Mouse (Mus musculus) neutrophil, adult 65 days (primary cell): Measurements from ENCODE around the gene Olfr106-ps. TPM values are rescaled to one million over a fixed set of nuclear protein-coding genes. Genes with fewer than 3 reads are reported as not detected.

Source experiments
- total RNA-seq: library from RNA; stranded (reverse); gene quantifications from 2 replicates; pipeline ENCODE4 v1.2.4, GENCODE M21; 2023

The Olfr106-ps gene
- not detected in 2 replicates for total RNA-seq

DNA sequence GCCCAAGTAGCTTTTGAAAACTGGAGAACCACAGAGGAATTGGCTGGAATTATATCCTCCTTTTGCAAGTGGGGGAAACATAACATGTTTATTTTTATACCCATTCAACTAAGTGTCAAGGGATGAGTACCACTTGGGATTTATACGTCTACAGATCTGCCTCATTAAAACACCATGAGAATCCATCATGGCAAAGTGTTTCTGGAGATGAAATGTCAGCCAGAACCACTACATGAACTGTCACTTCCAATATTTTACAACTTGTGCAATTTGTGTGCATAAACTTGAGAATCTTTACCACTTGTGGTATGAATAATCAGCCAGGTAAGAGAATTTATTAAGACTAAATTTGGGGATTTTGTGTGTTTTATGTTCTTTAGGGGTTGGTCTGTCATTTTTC lies at the start of gene Olfr106-ps:
Gene Olfr106-ps, plus strand, starts transcription at position 301 of the 400 bp plus-strand sequence.

DNA sequence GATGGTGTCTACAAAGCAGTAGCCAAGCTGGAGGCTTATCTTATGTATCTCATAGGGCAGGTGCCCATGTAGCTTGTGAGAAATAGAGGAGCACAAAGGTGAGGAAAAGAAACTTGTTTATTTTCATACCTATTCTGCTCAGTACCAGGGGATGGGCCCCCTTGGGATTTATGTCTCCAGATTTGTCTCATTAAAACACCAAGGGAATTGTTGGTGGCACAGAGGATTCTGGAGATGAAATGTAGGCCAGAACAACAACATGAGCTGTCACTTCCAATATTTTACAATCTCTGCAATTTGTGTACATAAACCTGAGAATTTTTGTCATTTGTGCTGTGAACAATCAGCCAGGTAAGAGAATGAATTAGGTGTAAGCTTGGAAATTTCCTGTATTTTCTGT lies 30.9 kb upstream of the Olfr106-ps start, which contains the start of gene Olfr104-ps:
Gene Olfr104-ps, plus strand, starts transcription at position 301 of the 400 bp plus-strand sequence.

DNA sequence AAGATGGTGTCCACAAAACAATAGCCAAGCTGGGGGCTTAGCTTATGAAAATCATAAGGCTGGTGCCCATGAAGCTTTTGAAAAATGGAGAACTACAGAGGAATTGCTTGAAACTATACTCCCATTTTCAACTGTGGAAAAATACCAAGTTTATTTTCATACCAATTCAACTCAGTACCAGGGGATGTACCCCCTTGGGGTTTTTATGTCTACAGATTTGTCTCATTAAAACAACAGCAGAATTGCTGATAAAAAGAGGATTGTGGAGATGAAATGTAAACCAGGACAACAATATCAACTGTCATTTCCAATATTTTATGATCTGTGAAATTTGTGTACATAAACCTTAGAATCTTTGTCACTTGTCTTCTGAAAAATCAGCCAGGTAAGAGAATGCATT lies 11.5 kb upstream of the Olfr106-ps start, which contains the start of gene Olfr105-ps:
Gene Olfr105-ps, plus strand, starts transcription at position 301 of the 400 bp plus-strand sequence.

DNA sequence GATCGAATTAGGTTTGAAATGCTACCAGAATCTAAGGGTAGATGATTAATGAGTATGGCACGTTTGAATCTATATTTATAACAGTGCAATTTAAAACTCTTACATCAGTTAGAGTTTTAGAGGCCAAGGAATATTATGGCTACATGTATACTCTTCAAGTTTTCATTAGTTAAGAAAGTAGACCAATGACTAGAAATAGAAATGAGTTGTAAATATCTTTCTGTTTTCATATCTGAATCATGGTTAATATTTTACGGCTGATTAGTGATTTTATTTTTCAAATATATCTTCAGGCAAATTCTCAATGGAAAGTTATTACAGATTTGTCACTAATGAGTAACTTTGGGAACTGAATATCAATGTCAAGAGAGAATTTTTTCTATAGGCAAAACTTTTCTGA lies 8.7 kb downstream of the Olfr106-ps start, which contains the start of gene Olfr107:
Gene Olfr107, plus strand, starts transcription at position 301 of the 400 bp plus-strand sequence.

DNA sequence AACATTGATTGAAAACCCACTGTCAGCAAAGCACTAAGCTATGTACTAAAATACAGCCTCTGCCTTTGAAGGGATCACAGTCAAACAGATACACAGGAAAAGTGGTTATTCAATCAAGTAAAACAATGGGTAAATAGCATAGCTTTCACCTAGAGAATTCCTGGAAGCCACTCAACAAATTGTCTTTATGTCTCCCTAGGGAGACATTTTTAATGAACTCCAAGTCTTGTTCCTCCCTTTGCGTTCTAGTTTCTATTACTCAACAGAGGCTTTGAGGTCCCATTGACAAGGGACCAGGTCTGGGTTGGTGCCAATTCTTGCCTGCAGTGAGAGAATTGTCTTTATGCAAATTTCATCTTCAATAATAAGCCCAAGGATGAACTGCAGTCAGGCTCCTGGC lies 55.0 kb downstream of the Olfr106-ps start, which contains the start of gene Olfr108:
Gene Olfr108, plus strand, starts transcription at position 301 of the 400 bp plus-strand sequence.

Other genes with a start within 250 kb of the Olfr106-ps start
- gene Olfr93, start 228.9 kb upstream of the Olfr106-ps start, total RNA-seq: not detected in 2 replicates
- not detected in 2 replicates for gene Ubd, start 196.5 kb upstream of the Olfr106-ps start, total RNA-seq
- not detected in 2 replicates for gene Olfr94, start 189.4 kb upstream of the Olfr106-ps start, total RNA-seq
- gene Olfr95, start 177.3 kb upstream of the Olfr106-ps start, total RNA-seq: not detected in 2 replicates
- gene Olfr96, start 170.2 kb upstream of the Olfr106-ps start, total RNA-seq: not detected in 2 replicates
- not detected in 2 replicates for gene Olfr97, start 153.1 kb upstream of the Olfr106-ps start, total RNA-seq
- gene Olfr98, start 126.6 kb upstream of the Olfr106-ps start, total RNA-seq: not detected in 2 replicates
- 4.4 and 4.6 TPM in 2 replicates for gene H2-M3, start 120.2 kb upstream of the Olfr106-ps start, total RNA-seq
- gene Olfr99, start 106.9 kb upstream of the Olfr106-ps start, total RNA-seq: not detected in 2 replicates
- not detected in 2 replicates for gene Olfr101, start 86.1 kb upstream of the Olfr106-ps start, total RNA-seq
- not detected in 2 replicates for gene Olfr102, start 73.3 kb upstream of the Olfr106-ps start, total RNA-seq
- not detected in 2 replicates for gene Olfr103, start 50.7 kb upstream of the Olfr106-ps start, total RNA-seq
- not detected in 2 replicates for gene Olfr104-ps, start 30.8 kb upstream of the Olfr106-ps start, total RNA-seq
- not detected in 2 replicates for gene Olfr105-ps, start 11.4 kb upstream of the Olfr106-ps start, total RNA-seq
- gene Olfr107, start 8.8 kb downstream of the Olfr106-ps start, total RNA-seq: not detected in 2 replicates
- not detected in 2 replicates for gene Olfr108, start 55.1 kb downstream of the Olfr106-ps start, total RNA-seq
- not detected in 2 replicates for gene Olfr109, start 68.5 kb downstream of the Olfr106-ps start, total RNA-seq
- gene H2-M2, start 93.2 kb downstream of the Olfr106-ps start, total RNA-seq: not detected in 2 replicates
- gene Olfr110, start 102.1 kb downstream of the Olfr106-ps start, total RNA-seq: not detected in 2 replicates
- not detected in 2 replicates for gene Olfr111, start 117.6 kb downstream of the Olfr106-ps start, total RNA-seq
- not detected in 2 replicates for gene Olfr112, start 179.1 kb downstream of the Olfr106-ps start, total RNA-seq
- gene Olfr113, start 187.3 kb downstream of the Olfr106-ps start, total RNA-seq: not detected in 2 replicates
- gene Olfr114, start 202.3 kb downstream of the Olfr106-ps start, total RNA-seq: not detected in 2 replicates
- gene Olfr115, start 236.7 kb downstream of the Olfr106-ps start, total RNA-seq: not detected in 2 replicates
- gene Olfr116, start 236.8 kb downstream of the Olfr106-ps start, total RNA-seq: not detected in 2 replicates